14 mouse cellular contexts compared by ENCODE assay signal in genomic region chr7:68153269-68153668, GRCm38 (mm10).
DNase-seq lines count a peak whose midpoint lies in the region; ATAC-seq and TF ChIP-seq lines count a peak whose summit lies in the region.
"Had no signal": no experiment of that assay in that cellular context is flagged by ENCODE, and none has a peak within 500 bp of the region (broad histone marks: within the 10 kb centered on the region; RNA-seq: fewer than 3 reads in every experiment).

No protein-coding gene starts in this region.

- no peaks in the 10 kb centered on the region for H3K36me3 ChIP-seq in intestine, embryonic 15.5 days
- no peaks in the 10 kb centered on the region for H3K36me3 ChIP-seq in stomach, embryonic 15.5 days
- H3K36me3 ChIP-seq in hindbrain, embryonic 14.5 days (replicated peaks; ENCODE audit: control insufficient read depth, insufficient read depth), result no peaks in the 10 kb centered on the region
- H3K36me3 ChIP-seq: midbrain, embryonic 10.5 days had no signal

- H3K27me3 ChIP-seq in intestine, embryonic 15.5 days (replicated peaks), result no peaks in the 10 kb centered on the region
- H3K27me3 ChIP-seq in stomach, embryonic 15.5 days (replicated peaks), result no peaks in the 10 kb centered on the region
- H3K27me3 ChIP-seq in hindbrain, embryonic 14.5 days (ENCODE audit: control insufficient read depth, insufficient read depth, low read length), result no peaks in the 10 kb centered on the region

- no peak for TF ChIP-seq CTCF in gastrocnemius, adult 2 months (IDR thresholded peaks at IDR 0.05)

- no peak overlapping the region for H3K4me2 ChIP-seq in intestine, embryonic 15.5 days (replicated peaks)
- no peak overlapping the region for H3K4me2 ChIP-seq in stomach, embryonic 15.5 days
- no peak overlapping the region for H3K4me2 ChIP-seq in hindbrain, embryonic 14.5 days (replicated peaks)

- intact Hi-C loops in gastrocnemius, adult 2 months (cut with DNase I), result no loop called here
- intact Hi-C loops in left cerebral cortex, postnatal 14 days (cut with DNase I), result no loop called here

- no peaks in the 10 kb centered on the region for H3K9me3 ChIP-seq in intestine, embryonic 15.5 days
- no peaks in the 10 kb centered on the region for H3K9me3 ChIP-seq in stomach, embryonic 15.5 days
- H3K9me3 ChIP-seq in hindbrain, embryonic 14.5 days (ENCODE audit: control insufficient read depth, low read length), result no peaks in the 10 kb centered on the region
- H3K9me3 ChIP-seq: midbrain, embryonic 10.5 days had no signal

- peaks cover 9% of the 10 kb centered on the region for H3K4me1 ChIP-seq in intestine, embryonic 15.5 days (replicated peaks)
- H3K4me1 ChIP-seq in stomach, embryonic 15.5 days, result 0 out of 2 replicates have a peak, but pooled peaks cover 5% of the 10 kb centered on the region
- peaks cover 39% of the 10 kb centered on the region for H3K4me1 ChIP-seq in hindbrain, embryonic 14.5 days (replicated peaks; ENCODE audit: control insufficient read depth, insufficient read depth, low read length)

- H3K27ac ChIP-seq in gastrocnemius, adult 2 months, result peak overlapping the region; percentile 73
- H3K27ac ChIP-seq in intestine, embryonic 15.5 days, result peak overlapping the region; percentile 70
- peak overlapping the region; percentile 46 for H3K27ac ChIP-seq in stomach, embryonic 15.5 days
- no peak overlapping the region for H3K27ac ChIP-seq in hindbrain, embryonic 14.5 days
- H3K27ac ChIP-seq: midbrain, embryonic 10.5 days had no signal

- peak; percentile 69 for ATAC-seq in intestine, embryonic 15.5 days
- no peak; the same call in 1 of the 2 replicates for ATAC-seq in stomach, embryonic 15.5 days (ENCODE audit: insufficient read depth, low FRiP score, low read depth)
- ATAC-seq in hindbrain, embryonic 14.5 days (ENCODE audit: low FRiP score), result no peak
- ATAC-seq: liver, postnatal 0 days had no signal

- 39% methylated on average over 8 of the region's 8 CpGs for WGBS in intestine, embryonic 15.5 days
- WGBS in stomach, embryonic 15.5 days, result 57% methylated on average over 8 of the region's 8 CpGs
- WGBS in hindbrain, embryonic 14.5 days, result 82% methylated on average over 8 of the region's 8 CpGs

- no peak for DNase-seq in gastrocnemius, adult 2 months
- DNase-seq in gastrocnemius, adult 18-20 months (ENCODE audit: low spot score), result no peak
- DNase-seq in left cerebral cortex, postnatal 14 days (ENCODE audit: low spot score in 2 of 2), result peak; percentile 45 to 46
- DNase-seq in left cerebral cortex, adult 18-20 months (ENCODE audit: low spot score in 2 of 2), result no peak
- DNase-seq in layer of hippocampus, adult 18-20 months (ENCODE audit: low spot score in 2 of 2), result no peak
- no peak for DNase-seq in hindbrain, embryonic 14.5 days (ENCODE audit: low spot score)
- DNase-seq: cerebellum, adult 9-10 months; kidney, postnatal 10 days; left cerebral cortex, postnatal 4 days; liver, postnatal 0 days; thymus, postnatal 4 days had no signal

- peak overlapping the region; percentile 26 for H3K4me3 ChIP-seq in gastrocnemius, adult 2 months
- no peak overlapping the region for H3K4me3 ChIP-seq in intestine, embryonic 15.5 days (replicated peaks)
- H3K4me3 ChIP-seq in stomach, embryonic 15.5 days (replicated peaks), result no peak overlapping the region
- no peak overlapping the region for H3K4me3 ChIP-seq in hindbrain, embryonic 14.5 days (replicated peaks; ENCODE audit: low read length)
- H3K4me3 ChIP-seq: midbrain, embryonic 10.5 days had no signal

- H3K9ac ChIP-seq in intestine, embryonic 15.5 days, result no peak overlapping the region
- H3K9ac ChIP-seq in stomach, embryonic 15.5 days, result no peak overlapping the region
- H3K9ac ChIP-seq in hindbrain, embryonic 14.5 days, result no peak overlapping the region
- H3K9ac ChIP-seq: liver, postnatal 0 days had no signal

Comparison
In these comparisons a context has a peak if more than half of its experiments do, and no peak if none do; other contexts are left out.
1. DNase-seq: peak in left cerebral cortex, postnatal 14 days (2 of 2); none in gastrocnemius, adult 2 months (single experiment), gastrocnemius, adult 18-20 months (single experiment), left cerebral cortex, adult 18-20 months (0 of 2), layer of hippocampus, adult 18-20 months (0 of 2) and hindbrain, embryonic 14.5 days (single experiment).